Mouse (Mus musculus): ENCODE measurements around the gene Sycp2. TPM values are rescaled to one million over a fixed set of nuclear protein-coding genes. Genes with fewer than 3 reads are reported as not detected.

Gene Sycp2
- 0.40 TPM for polyA plus RNA-seq (2014; fragmentation: Illumina TruSeq; extraction: RNeasy Lipid Tissue Mini Kit (QIAGEN cat#74804); ENCODE audit: low read depth, low replicate concordance)

GRCm38 (mm10) chr2:178407053-178407815 is at the start of gene Sycp2:
TSS of gene Sycp2 (minus strand) at chr2:178407685.

GRCm38 (mm10) chr2:178430231-178430630 is 22.7 kb upstream of the Sycp2 start, which contains the start of gene Cdh26:
TSS of gene Cdh26 (plus strand) at chr2:178430531.

GRCm38 (mm10) chr2:178414261-178415149 is 7.0 kb upstream of the Sycp2 start, which contains the start of the genes Ppp1r3d and Fam217b:
TSS of gene Ppp1r3d (minus strand) at chr2:178414472.
TSS of gene Fam217b (plus strand) at chr2:178414524.

Other genes starting within 250 kb of the Sycp2 start
- 0.97 TPM for gene Ppp1r3d, start 6.8 kb upstream of the Sycp2 start, polyA plus RNA-seq (2014; fragmentation: Illumina TruSeq; extraction: RNeasy Lipid Tissue Mini Kit (QIAGEN cat#74804); ENCODE audit: low read depth, low replicate concordance)
- 2.2 TPM for gene Fam217b, start 6.8 kb upstream of the Sycp2 start, polyA plus RNA-seq (2014; fragmentation: Illumina TruSeq; extraction: RNeasy Lipid Tissue Mini Kit (QIAGEN cat#74804); ENCODE audit: low read depth, low replicate concordance)
- gene Cdh26, start 22.8 kb upstream of the Sycp2 start, polyA plus RNA-seq (2014; fragmentation: Illumina TruSeq; extraction: RNeasy Lipid Tissue Mini Kit (QIAGEN cat#74804); ENCODE audit: low read depth, low replicate concordance) = not detected

Data from kidney, adult 10 weeks (tissue).